Mouse (Mus musculus) heart, embryonic 16.5 days (tissue): Measurements from ENCODE around the gene Ankrd63. TPM values are rescaled to one million over a fixed set of nuclear protein-coding genes. Genes with fewer than 3 reads are reported as not detected.

Experiments used
- ATAC-seq: fragments of 200-750 bp; cut with Nextera tagmentation; replicated peaks from 2 replicates; pipeline ENCODE4 v1.8.0; 2017; ENCODE audit warnings: moderate number of reproducible peaks; ENCODE audit not compliant: insufficient read depth, low FRiP score; ENCODE audit errors: extremely low read depth
- H3K27ac ChIP-seq: fragments of 300-500 bp; sonication (generic); 2 replicates; pipeline ENCODE4 v1.5.1; 2014; ENCODE audit warnings: mild to moderate bottlenecking, low read length, control low read depth, moderate library complexity
- H3K27me3 ChIP-seq: fragments of 300-500 bp; sonication (generic); 2 replicates; pipeline ENCODE4 v1.6.1; 2014; ENCODE audit warnings: low read length, mixed read lengths; ENCODE audit not compliant: control insufficient read depth, insufficient read depth
- H3K36me3 ChIP-seq: fragments of 300-500 bp; sonication (generic); 2 replicates; pipeline ENCODE4 v1.6.1; 2014; ENCODE audit not compliant: control insufficient read depth, insufficient read depth
- H3K4me1 ChIP-seq: fragments of 300-500 bp; sonication (generic); 2 replicates; pipeline ENCODE4 v1.6.1; 2014; ENCODE audit warnings: low read length, mixed read lengths; ENCODE audit not compliant: control insufficient read depth, insufficient read depth
- H3K4me2 ChIP-seq: fragments of 300-500 bp; sonication (generic); 2 replicates; pipeline ENCODE4 v1.6.1; 2014; ENCODE audit warnings: low read depth, mild to moderate bottlenecking, control low read depth, low read length
- H3K4me3 ChIP-seq: fragments of 300-500 bp; sonication (generic); 2 replicates; pipeline ENCODE4 v1.5.1; 2014; ENCODE audit warnings: mild to moderate bottlenecking, control low read depth, low read length
- H3K9ac ChIP-seq: fragments of 300-500 bp; sonication (generic); 2 replicates; pipeline ENCODE4 v1.6.1; 2014; ENCODE audit warnings: low read length, control low read depth
- H3K9me3 ChIP-seq: fragments of 300-500 bp; sonication (generic); replicated peaks from 2 replicates; pipeline ENCODE4 v1.6.1; 2016; ENCODE audit warnings: low read length; ENCODE audit not compliant: control insufficient read depth
- WGBS: fragments of 180-500 bp; shearing (Covaris S2); extraction: QIAGEN DNeasy Blood & Tissue Kit; methylation state at CpG from one replicate; pipeline ENCODE4 v1.1.7; 2014; 5-methylcytosine and 5-hydroxymethylcytosine counted together
- polyA plus RNA-seq: library from polyadenylated mRNA; unstranded; fragments of >200 nt; fragmentation: Nextera tagmentation; extraction: Ambion mirVana; gene quantifications from 2 replicates; pipeline ENCODE4 v1.2.1, GENCODE M21; 2015

Ankrd63 gene
- polyA plus RNA-seq, 1 experiment from 2014 or later: 2.8 TPM

- no peak overlapping the region for H3K4me3 ChIP-seq
- H3K9ac ChIP-seq: no peak overlapping the region
- 74% methylated on average over 1 of the region's 1 CpGs for WGBS
- H3K27ac ChIP-seq: no peak overlapping the region
- no peak overlapping the region for H3K4me2 ChIP-seq
- ATAC-seq: no peak
- no peaks in the 10 kb centered on the region for H3K9me3 ChIP-seq
- H3K36me3 ChIP-seq: no peaks in the 10 kb centered on the region
- peaks cover 25% of the 10 kb centered on the region for H3K27me3 ChIP-seq
- peaks cover 23% of the 10 kb centered on the region for H3K4me1 ChIP-seq
These were observed 32.0 kb downstream of the Ankrd63 start for GRCm38 (mm10) chr2:118671728-118672127.

DNA sequence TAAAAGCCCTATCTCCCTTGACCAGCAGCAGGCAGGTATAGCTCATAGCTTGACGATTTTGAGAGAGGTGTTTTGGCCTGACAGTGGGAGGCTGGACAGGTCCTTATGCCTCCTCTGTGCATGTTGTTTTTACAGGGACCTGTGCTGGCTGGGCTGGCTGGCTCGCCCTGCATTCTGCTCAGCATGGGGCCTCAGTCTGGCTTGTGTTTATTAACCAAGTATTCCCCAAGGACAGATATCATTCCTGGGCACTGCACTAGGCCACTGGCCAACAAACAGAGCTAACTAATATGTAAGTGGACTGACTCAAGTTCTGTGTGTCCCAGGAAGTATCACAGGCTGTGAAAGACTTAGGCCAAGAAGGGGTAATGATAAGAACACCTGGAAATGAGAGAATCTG is 34.0 kb downstream of the Ankrd63 start:
- WGBS: 31% methylated on average over 2 of the region's 2 CpGs

DNA sequence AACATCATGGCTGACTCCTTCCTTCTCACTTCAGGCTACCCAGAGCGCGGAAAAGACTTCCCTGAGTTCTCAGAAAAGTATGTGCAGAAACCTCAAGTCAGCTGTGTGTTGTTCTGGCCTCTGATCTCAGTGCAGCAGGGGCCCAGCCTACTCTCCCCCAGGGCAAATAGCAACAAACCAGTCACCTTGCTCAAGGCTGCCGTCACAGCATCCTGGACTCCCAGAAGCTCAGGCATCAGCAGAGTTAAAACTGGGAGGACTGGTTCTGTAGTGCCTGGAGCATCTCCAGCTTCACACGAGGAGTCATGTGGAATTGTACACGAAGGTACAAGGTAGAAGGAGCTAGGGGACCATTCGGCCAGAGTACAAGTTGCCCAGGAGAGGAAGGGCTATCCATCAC is 34.5 kb downstream of the Ankrd63 start:
- ATAC-seq: no peak
- WGBS: 64% methylated on average over 6 of the region's 6 CpGs
- Histone ChIP-seq H3K4me3 (no peak overlapping the region), H3K27ac (peak overlapping the region; percentile 76; the same call in 1 of the 2 replicates), H3K27me3 (peaks cover 3% of the 10 kb centered on the region), H3K4me1 (peaks cover 46% of the 10 kb centered on the region), H3K4me2 (no peak overlapping the region), H3K36me3 (no peaks in the 10 kb centered on the region), H3K9ac (no peak overlapping the region), H3K9me3 (no peaks in the 10 kb centered on the region)

More for the DNA sequence above, 34.0 kb downstream of the Ankrd63 start:
- Histone ChIP-seq H3K9me3 (no peaks in the 10 kb centered on the region), H3K4me3 (no peak overlapping the region), H3K27me3 (peaks cover 7% of the 10 kb centered on the region), H3K9ac (0 out of 2 replicates have a peak overlapping the region, but pooled peaks have one; percentile 21), H3K36me3 (no peaks in the 10 kb centered on the region), H3K4me1 (peaks cover 40% of the 10 kb centered on the region), H3K27ac (peak overlapping the region; percentile 76), H3K4me2 (no peak overlapping the region)
- ATAC-seq: peak; percentile 67; the same call in 1 of the 2 replicates

DNA sequence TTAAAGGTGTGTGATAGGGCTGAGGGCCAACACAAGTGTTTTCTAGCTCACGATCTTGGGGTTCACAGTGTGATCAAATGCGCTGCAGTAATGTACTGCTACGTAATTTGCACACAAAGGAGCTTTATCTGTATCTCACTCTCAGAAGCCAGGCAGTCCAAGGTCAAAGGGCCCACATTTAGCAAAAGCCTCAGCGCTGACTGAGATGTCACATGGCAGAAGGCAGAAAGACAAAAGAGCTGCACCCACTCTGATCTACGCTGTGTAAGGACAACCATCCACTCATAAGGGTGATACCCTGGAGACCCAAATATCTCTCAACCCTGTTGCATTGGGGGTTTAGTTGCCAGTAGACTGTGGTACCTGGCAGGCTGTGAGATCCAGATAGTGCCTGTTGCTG is 36.6 kb downstream of the Ankrd63 start:
- ATAC-seq: no peak
- Histone ChIP-seq H3K9ac (no peak overlapping the region), H3K4me2 (no peak overlapping the region), H3K36me3 (no peaks in the 10 kb centered on the region), H3K27me3 (no peaks in the 10 kb centered on the region; the same call in 1 of the 2 replicates), H3K4me1 (peaks cover 58% of the 10 kb centered on the region), H3K4me3 (no peak overlapping the region), H3K27ac (peak overlapping the region; percentile 74), H3K9me3 (no peaks in the 10 kb centered on the region)
- WGBS: 23% methylated on average over 5 of the region's 5 CpGs

- no peaks in the 10 kb centered on the region for H3K9me3 ChIP-seq
- H3K4me2 ChIP-seq: peak overlapping the region; percentile 75; the same call in 1 of the 2 replicates
- no peaks in the 10 kb centered on the region; the same call in 1 of the 2 replicates for H3K27me3 ChIP-seq
- ATAC-seq: no peak
- H3K4me1 ChIP-seq: peaks cover 57% of the 10 kb centered on the region
- 76% methylated on average over 4 of the region's 4 CpGs for WGBS
- H3K4me3 ChIP-seq: no peak overlapping the region
- no peak overlapping the region for H3K27ac ChIP-seq
- no peak overlapping the region for H3K9ac ChIP-seq
- H3K36me3 ChIP-seq: no peaks in the 10 kb centered on the region
These were observed 38.1 kb downstream of the Ankrd63 start for GRCm38 (mm10) chr2:118665616-118666015.

GRCm38 (mm10) chr2:118664975-118665516 is 38.7 kb downstream of the Ankrd63 start:
- H3K27ac ChIP-seq: peak overlapping the region; percentile 30; the same call in 1 of the 2 replicates
- H3K27me3 ChIP-seq: no peaks in the 10 kb centered on the region; the same call in 1 of the 2 replicates
- no peaks in the 10 kb centered on the region for H3K36me3 ChIP-seq
- H3K4me1 ChIP-seq: peaks cover 59% of the 10 kb centered on the region
- H3K9ac ChIP-seq: peak overlapping the region; percentile 76
- peak overlapping the region; percentile 75; the same call in 1 of the 2 replicates for H3K4me2 ChIP-seq
- no peak for ATAC-seq
- no peaks in the 10 kb centered on the region for H3K9me3 ChIP-seq
- H3K4me3 ChIP-seq: 0 out of 2 replicates have a peak overlapping the region, but pooled peaks have one; percentile 7
- 56% methylated on average over 3 of the region's 3 CpGs for WGBS

DNA sequence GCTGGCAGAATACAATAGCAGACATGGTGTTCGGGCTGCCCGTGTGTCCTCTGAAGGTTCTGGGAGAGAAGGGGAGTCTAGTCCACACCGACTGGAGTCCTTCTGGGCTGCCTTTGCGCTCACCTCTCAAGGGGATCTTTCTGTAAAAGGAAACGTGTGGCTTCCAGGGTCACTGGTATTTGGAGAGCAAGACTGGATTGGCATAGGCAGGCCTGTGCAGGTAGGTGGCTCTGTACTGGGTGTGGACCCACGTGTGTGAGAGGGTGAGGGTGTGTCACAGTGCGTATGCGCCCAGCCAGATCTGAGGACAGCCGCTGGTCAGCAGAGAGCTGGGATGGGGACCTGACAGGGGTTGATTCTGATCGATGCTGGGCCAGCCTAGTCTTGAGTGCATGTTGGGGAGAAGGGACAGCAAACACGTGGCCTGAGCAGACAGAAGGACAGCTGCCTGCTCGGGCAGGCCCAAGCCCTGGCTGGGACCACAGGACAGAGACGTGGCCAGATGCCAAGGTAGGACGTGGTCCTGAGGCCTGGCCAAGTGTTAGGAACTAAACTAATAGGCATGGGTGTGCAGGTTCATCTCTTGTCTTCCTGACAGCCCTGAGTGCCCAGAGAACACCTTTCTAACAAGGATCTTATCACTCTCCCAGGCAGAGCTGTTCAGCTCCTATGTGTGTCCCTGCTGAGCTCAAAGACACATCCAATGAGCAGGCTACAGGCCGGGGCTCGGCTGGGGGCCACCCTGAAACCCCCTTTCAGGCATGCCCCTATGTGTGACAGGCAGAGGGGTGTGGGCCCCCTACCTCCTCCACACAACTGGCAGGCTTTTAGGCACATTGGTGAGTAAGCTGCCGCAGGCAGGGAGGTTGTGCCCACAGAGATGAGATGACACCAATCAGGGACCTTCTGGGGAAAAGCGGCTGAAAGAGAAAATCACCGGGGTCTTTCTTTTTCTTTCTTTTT is 39.7 kb downstream of the Ankrd63 start:
- peak overlapping the region; percentile 75 for H3K4me2 ChIP-seq
- H3K36me3 ChIP-seq: no peaks in the 10 kb centered on the region
- no peaks in the 10 kb centered on the region for H3K9me3 ChIP-seq
- peak overlapping the region; percentile 62 for H3K4me3 ChIP-seq
- H3K27me3 ChIP-seq: no peaks in the 10 kb centered on the region; the same call in 1 of the 2 replicates
- peak overlapping the region; percentile 76 for H3K9ac ChIP-seq
- WGBS: 41% methylated on average over 19 of the region's 19 CpGs
- H3K27ac ChIP-seq: peak overlapping the region; percentile 81
- H3K4me1 ChIP-seq: peaks cover 60% of the 10 kb centered on the region
- ATAC-seq: peak; percentile 30; the same call in 1 of the 2 replicates

- WGBS: 3% methylated on average over 37 of the region's 37 CpGs
- H3K9me3 ChIP-seq: no peaks in the 10 kb centered on the region
- peak within 1 kb of the TSS; percentile 62 for H3K4me3 ChIP-seq
- no peaks in the 10 kb centered on the region; the same call in 1 of the 2 replicates for H3K27me3 ChIP-seq
- no peaks in the 10 kb centered on the region for H3K36me3 ChIP-seq
- peak within 1 kb of the TSS; percentile 81 for H3K27ac ChIP-seq
- peaks cover 64% of the 10 kb centered on the region for H3K4me1 ChIP-seq
- H3K4me2 ChIP-seq: peak within 1 kb of the TSS; percentile 75
- peak; percentile 18 for ATAC-seq
- H3K9ac ChIP-seq: peak within 1 kb of the TSS; percentile 76
These were observed 40.6 kb downstream of the Ankrd63 start, which contains the start of gene Pak6 for GRCm38 (mm10) chr2:118662902-118663803. Gene Pak6 (plus strand): TSS chr2:118663303.
